ENCODE assay signal across 8 mouse cellular contexts in the genomic region with DNA sequence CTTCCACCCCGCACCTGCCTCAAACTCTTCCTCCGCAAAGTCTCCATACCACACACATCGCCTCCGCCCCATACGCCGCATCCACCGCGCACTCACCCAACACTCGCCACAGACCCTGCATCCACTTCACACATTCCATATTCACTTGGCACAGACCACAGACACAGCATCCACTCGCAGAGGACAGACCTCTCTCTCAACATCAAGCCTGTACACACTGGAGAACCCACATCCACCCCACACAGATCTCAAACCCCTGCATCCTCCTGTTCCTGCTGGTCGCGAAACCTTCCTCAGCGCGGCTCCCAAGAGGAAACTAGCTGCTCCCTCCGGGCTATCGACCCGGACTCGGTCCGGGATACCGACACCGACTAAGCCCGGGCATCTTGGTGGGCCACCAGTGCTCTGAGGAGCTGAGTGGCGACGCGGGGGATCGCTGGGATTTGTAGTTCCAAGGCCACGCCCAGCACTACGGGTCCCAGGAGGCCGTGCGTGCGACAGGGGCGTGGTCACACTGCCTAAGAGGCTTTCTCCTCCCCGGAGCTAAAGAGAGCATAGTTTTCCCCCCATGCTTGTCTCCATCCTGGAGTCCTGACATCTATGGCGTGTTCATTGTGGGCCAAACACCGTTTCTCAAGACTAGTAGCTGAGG. TPM values are rescaled to one million over a fixed set of nuclear protein-coding genes. Genes with fewer than 3 reads are reported as not detected.
DNase-seq lines count a peak whose midpoint lies in the region; ATAC-seq and TF ChIP-seq lines count a peak whose summit lies in the region.

No protein-coding gene starts in this region.

- H3K4me1 ChIP-seq in ES-E14 (ENCODE audit: control insufficient read depth in 2 of 2, insufficient read depth in 2 of 2, low read length in 2 of 2, poor library complexity in 1 of 2): no peaks in the 10 kb centered on the region; a peak in 1 of 4 replicates
- H3K4me1 ChIP-seq in forebrain, embryonic 14.5 days (ENCODE audit: control insufficient read depth, insufficient read depth, low read length): peaks cover 10% of the 10 kb centered on the region; the same call in 1 of the 2 replicates
- peaks cover 14% of the 10 kb centered on the region for H3K4me1 ChIP-seq in liver, embryonic 16.5 days (ENCODE audit: control insufficient read depth, low read depth, low read length)
- H3K4me1 ChIP-seq in neural tube, embryonic 13.5 days (replicated peaks): peaks cover 24% of the 10 kb centered on the region

- H3K4me2 ChIP-seq in forebrain, embryonic 14.5 days (ENCODE audit: low read length): peak overlapping the region; percentile 81
- H3K4me2 ChIP-seq in liver, embryonic 16.5 days (ENCODE audit: low read depth, low read length): peak overlapping the region; percentile 99
- peak overlapping the region; percentile 78 for H3K4me2 ChIP-seq in neural tube, embryonic 13.5 days

- peak; percentile 99 for ATAC-seq in forebrain, embryonic 14.5 days
- ATAC-seq in liver, embryonic 16.5 days (ENCODE audit: low read depth): peak; percentile 98
- peak; percentile 93 for ATAC-seq in neural tube, embryonic 13.5 days (ENCODE audit: low read depth)

- no peaks in the 10 kb centered on the region for H3K36me3 ChIP-seq in ES-E14 (ENCODE audit: control insufficient read depth, insufficient read depth, low read length, poor library complexity, severe bottlenecking)
- H3K36me3 ChIP-seq in forebrain, embryonic 14.5 days (ENCODE audit: control insufficient read depth, insufficient read depth, low read length): no peaks in the 10 kb centered on the region
- no peaks in the 10 kb centered on the region for H3K36me3 ChIP-seq in liver, embryonic 16.5 days (ENCODE audit: control insufficient read depth, insufficient read depth)
- H3K36me3 ChIP-seq in neural tube, embryonic 13.5 days: no peaks in the 10 kb centered on the region

- peak overlapping the region; percentile 72 to 89 for H3K4me3 ChIP-seq in ES-E14 (ENCODE audit: insufficient read depth in 1 of 2, low read depth in 1 of 2, low read length in 2 of 2, poor library complexity in 1 of 2, severe bottlenecking in 1 of 2)
- H3K4me3 ChIP-seq in forebrain, embryonic 14.5 days (ENCODE audit: low read depth, low read length): peak overlapping the region; percentile 59
- H3K4me3 ChIP-seq in liver, embryonic 16.5 days (ENCODE audit: low read depth, low read length): peak overlapping the region; percentile 76
- H3K4me3 ChIP-seq in neural tube, embryonic 13.5 days: peak overlapping the region; percentile 70

- intact Hi-C loops in heart, postnatal 14 days (cut with DNase I): loop anchor here (10.0 kb wide), 1 partner anchor 682 kb away; no protein-coding TSS in a partner anchor

- in situ Hi-C loops in ES-E14 (cut with MboI; ENCODE audit: low sequenced_read_pairs in 2 of 2, unreplicated experiment in 2 of 2): loop anchor here in 1 of 2 experiments (25.0 kb wide), 1 partner anchor 199 kb away; no protein-coding TSS in a partner anchor

- H3K27me3 ChIP-seq in forebrain, embryonic 14.5 days (replicated peaks; ENCODE audit: control insufficient read depth, insufficient read depth, low read length): no peaks in the 10 kb centered on the region
- no peaks in the 10 kb centered on the region; the same call in 1 of the 2 replicates for H3K27me3 ChIP-seq in liver, embryonic 16.5 days (ENCODE audit: control insufficient read depth, insufficient read depth, low read depth, low read length)
- no peaks in the 10 kb centered on the region for H3K27me3 ChIP-seq in neural tube, embryonic 13.5 days

- peak overlapping the region; percentile 83 for H3K9ac ChIP-seq in ES-E14 (ENCODE audit: insufficient read depth, low read depth, low read length, poor library complexity, severe bottlenecking)
- H3K9ac ChIP-seq in forebrain, embryonic 14.5 days (ENCODE audit: low read length): peak overlapping the region; percentile 84
- H3K9ac ChIP-seq in liver, embryonic 16.5 days (ENCODE audit: low read depth, low read length): peak overlapping the region; percentile 70
- H3K9ac ChIP-seq in neural tube, embryonic 13.5 days: peak overlapping the region; percentile 86

- no peaks in the 10 kb centered on the region for H3K9me3 ChIP-seq in ES-E14 (ENCODE audit: control insufficient read depth, insufficient read depth, low read depth, low read length)
- no peaks in the 10 kb centered on the region for H3K9me3 ChIP-seq in forebrain, embryonic 14.5 days (replicated peaks; ENCODE audit: control insufficient read depth, low read length)
- no peaks in the 10 kb centered on the region for H3K9me3 ChIP-seq in liver, embryonic 16.5 days (replicated peaks; ENCODE audit: control insufficient read depth, low read length)
- H3K9me3 ChIP-seq in neural tube, embryonic 13.5 days: no peaks in the 10 kb centered on the region

- DNase-seq in ES-E14 (ENCODE audit: low read depth, low spot score): peak; percentile 96
- peak; percentile 91 for DNase-seq in cerebellum, adult 11 months
- DNase-seq in forebrain, embryonic 14.5 days (ENCODE audit: low spot score): peak; percentile 98
- DNase-seq in heart, postnatal 14 days: peak; percentile 84 to 88
- peak; percentile 70 for DNase-seq in large intestine, adult 2 months (ENCODE audit: low read depth, low spot score)
- DNase-seq in telencephalon, adult 2 months (ENCODE audit: low read depth, low spot score): peak; percentile 95

- WGBS in forebrain, embryonic 14.5 days: under 1% methylated on average over 35 of the region's 35 CpGs
- 2% methylated on average over 35 of the region's 35 CpGs for WGBS in large intestine, adult 2 months
- WGBS in liver, embryonic 16.5 days (ENCODE audit: insufficient replicate concordance): under 1% methylated on average over 35 of the region's 35 CpGs
- under 1% methylated on average over 35 of the region's 35 CpGs for WGBS in neural tube, embryonic 13.5 days

- no peak overlapping the region for H3K27ac ChIP-seq in ES-E14 (ENCODE audit: insufficient read depth, low read depth, low read length, poor library complexity, severe bottlenecking)
- no peak overlapping the region for H3K27ac ChIP-seq in forebrain, embryonic 14.5 days (ENCODE audit: low read depth, low read length)
- H3K27ac ChIP-seq in liver, embryonic 16.5 days (ENCODE audit: low read length): no peak overlapping the region; the same call in 1 of the 2 replicates
- H3K27ac ChIP-seq in neural tube, embryonic 13.5 days (replicated peaks): peak overlapping the region; percentile 49

TF ChIP-seq in ES-E14, 5 proteins besides CTCF, POLR2A, EP300 and RAD21:
- peak; percentile 96 for TF ChIP-seq HCFC1 (IDR thresholded peaks at IDR 0.05; ENCODE audit: borderline replicate concordance, insufficient read depth, low read length)
- TF ChIP-seq MAFK (IDR thresholded peaks at IDR 0.05; ENCODE audit: insufficient read depth, low read depth, low read length): no peak

RNA-seq across cellular contexts. Expression of gene Trp53rkb, which starts 5.9 kb away (rescaled TPM):
- 10.5 and 11.1 TPM in 2 replicates for total RNA-seq in ES-E14 (2012; rRNA removed)
- 9.1 and 9.4 TPM in 2 replicates for polyA plus RNA-seq in forebrain, embryonic 14.5 days (2014; fragmentation: Nextera tagmentation; extraction: Ambion mirVana)
- 1 to 10 TPM; 2.8 to 3.1 TPM for total RNA-seq in heart, postnatal 14 days (2021)
- 3.6 TPM in 2 replicates for polyA plus RNA-seq in large intestine, adult 2 months (2012; rRNA removed)
- polyA plus RNA-seq in liver, embryonic 16.5 days (2015; fragmentation: Nextera tagmentation; extraction: Ambion mirVana): 1.8 and 2.5 TPM in 2 replicates
- polyA plus RNA-seq in neural tube, embryonic 13.5 days (2015; fragmentation: Nextera tagmentation; extraction: Ambion mirVana): 9.4 and 9.5 TPM in 2 replicates

RNA-seq across cellular contexts. Expression of gene Arfgef2, which starts 18.9 kb away (rescaled TPM):
- 23.6 and 24.2 TPM in 2 replicates for total RNA-seq in ES-E14 (2012; rRNA removed)
- polyA plus RNA-seq in forebrain, embryonic 14.5 days (2014; fragmentation: Nextera tagmentation; extraction: Ambion mirVana): 2.6 and 3.4 TPM in 2 replicates
- 10 to 100 TPM; 37.6 to 43.6 TPM for total RNA-seq in heart, postnatal 14 days (2021)
- 9.0 and 14.2 TPM in 2 replicates for polyA plus RNA-seq in large intestine, adult 2 months (2012; rRNA removed)
- 4.1 and 4.2 TPM in 2 replicates for polyA plus RNA-seq in liver, embryonic 16.5 days (2015; fragmentation: Nextera tagmentation; extraction: Ambion mirVana)
- polyA plus RNA-seq in neural tube, embryonic 13.5 days (2015; fragmentation: Nextera tagmentation; extraction: Ambion mirVana): 3.7 and 4.4 TPM in 2 replicates
